Mouse (Mus musculus) hindbrain, embryonic 16.5 days (tissue): ENCODE measurements around the gene Ogfr. TPM values are rescaled to one million over a fixed set of nuclear protein-coding genes. Genes with fewer than 3 reads are reported as not detected.

Source experiments
- ATAC-seq: fragments of 200-750 bp; cut with Nextera tagmentation; 2 replicates; pipeline ENCODE4 v1.8.0; 2017; ENCODE audit warnings: moderate TSS enrichment, moderate library complexity
- H3K27ac ChIP-seq: fragments of 300-500 bp; sonication (generic); 2 replicates; pipeline ENCODE4 v1.5.1; 2014; ENCODE audit warnings: low read depth, mild to moderate bottlenecking, control low read depth, low read length, moderate library complexity
- H3K27me3 ChIP-seq: fragments of 300-500 bp; sonication (generic); replicated peaks from 2 replicates; pipeline ENCODE4 v1.6.1; 2014; ENCODE audit warnings: low read length; ENCODE audit not compliant: control insufficient read depth, insufficient read depth
- H3K36me3 ChIP-seq: fragments of 300-500 bp; sonication (generic); 2 replicates; pipeline ENCODE4 v1.6.1; 2014; ENCODE audit warnings: mild to moderate bottlenecking, low read length, moderate library complexity, mixed read lengths; ENCODE audit not compliant: control insufficient read depth, insufficient read depth
- H3K4me1 ChIP-seq: fragments of 300-500 bp; sonication (generic); 2 replicates; pipeline ENCODE4 v1.6.1; 2014; ENCODE audit warnings: low read depth, low read length; ENCODE audit not compliant: control insufficient read depth, insufficient read depth
- H3K4me2 ChIP-seq: fragments of 300-500 bp; sonication (generic); 2 replicates; pipeline ENCODE4 v1.6.1; 2014; ENCODE audit warnings: mild to moderate bottlenecking, low read length, control low read depth, moderate library complexity
- H3K4me3 ChIP-seq: fragments of 300-500 bp; sonication (generic); 2 replicates; pipeline ENCODE4 v1.5.1; 2014; ENCODE audit warnings: mild to moderate bottlenecking, low read length, control low read depth, moderate library complexity
- H3K9ac ChIP-seq: fragments of 300-500 bp; sonication (generic); 2 replicates; pipeline ENCODE4 v1.6.1; 2014; ENCODE audit warnings: low read depth, mild to moderate bottlenecking, control low read depth, low read length, moderate library complexity
- H3K9me3 ChIP-seq: fragments of 300-500 bp; sonication (generic); 2 replicates; pipeline ENCODE4 v1.6.1; 2014; ENCODE audit warnings: mild to moderate bottlenecking, low read length, moderate library complexity; ENCODE audit not compliant: control insufficient read depth
- WGBS: fragments of 180-500 bp; shearing (Covaris S2); extraction: QIAGEN DNeasy Blood & Tissue Kit; methylation state at CpG from one replicate; pipeline ENCODE4 v1.1.7; 2014; 5-methylcytosine and 5-hydroxymethylcytosine counted together
- polyA plus RNA-seq: library from polyadenylated mRNA; unstranded; fragments of >200 nt; fragmentation: Nextera tagmentation; extraction: Ambion mirVana; gene quantifications from 2 replicates; pipeline ENCODE4 v1.2.1, GENCODE M21; 2015

Ogfr gene
- polyA plus RNA-seq, 1 experiment from 2014 or later, result 82.2 TPM

GRCm38 (mm10) chr2:180563296-180563695 is 25.7 kb upstream of the Ogfr start:
- Histone ChIP-seq H3K4me3 (no peak overlapping the region), H3K9ac (no peak overlapping the region), H3K4me2 (no peak overlapping the region), H3K4me1 (peaks cover 4% of the 10 kb centered on the region; the same call in 1 of the 2 replicates), H3K27ac (no peak overlapping the region), H3K36me3 (no peaks in the 10 kb centered on the region), H3K27me3 (no peaks in the 10 kb centered on the region), H3K9me3 (no peaks in the 10 kb centered on the region)
- 43% methylated on average over 6 of the region's 6 CpGs for WGBS
- ATAC-seq, result no peak

GRCm38 (mm10) chr2:180563841-180564240 is 25.2 kb upstream of the Ogfr start:
- H3K27ac ChIP-seq, result no peak overlapping the region
- H3K27me3 ChIP-seq, result no peaks in the 10 kb centered on the region
- peaks cover 4% of the 10 kb centered on the region; the same call in 1 of the 2 replicates for H3K4me1 ChIP-seq
- H3K4me2 ChIP-seq, result no peak overlapping the region
- H3K9me3 ChIP-seq, result no peaks in the 10 kb centered on the region
- no peaks in the 10 kb centered on the region for H3K36me3 ChIP-seq
- 21% methylated on average over 5 of the region's 5 CpGs for WGBS
- H3K4me3 ChIP-seq, result no peak overlapping the region
- no peak overlapping the region for H3K9ac ChIP-seq
- ATAC-seq, result peak; percentile 64

GRCm38 (mm10) chr2:180566240-180566913 is 22.7 kb upstream of the Ogfr start:
- H3K4me1 ChIP-seq, result peaks cover 13% of the 10 kb centered on the region
- no peak for ATAC-seq
- H3K9me3 ChIP-seq, result no peaks in the 10 kb centered on the region
- no peak overlapping the region for H3K9ac ChIP-seq
- no peaks in the 10 kb centered on the region for H3K36me3 ChIP-seq
- H3K27ac ChIP-seq, result no peak overlapping the region
- H3K27me3 ChIP-seq, result no peaks in the 10 kb centered on the region
- WGBS, result 39% methylated on average over 13 of the region's 13 CpGs
- no peak overlapping the region for H3K4me3 ChIP-seq
- no peak overlapping the region for H3K4me2 ChIP-seq

- no peaks in the 10 kb centered on the region for H3K9me3 ChIP-seq
- WGBS, result 36% methylated on average over 3 of the region's 3 CpGs
- no peak overlapping the region for H3K4me2 ChIP-seq
- ATAC-seq, result 0 out of 2 replicates have a peak, but pooled peaks have one; percentile 73
- H3K9ac ChIP-seq, result no peak overlapping the region
- H3K36me3 ChIP-seq, result no peaks in the 10 kb centered on the region
- no peak overlapping the region for H3K4me3 ChIP-seq
- peaks cover 9% of the 10 kb centered on the region for H3K4me1 ChIP-seq
- no peaks in the 10 kb centered on the region; the same call in 1 of the 2 replicates for H3K27me3 ChIP-seq
- H3K27ac ChIP-seq, result no peak overlapping the region
Measured at GRCm38 (mm10) chr2:180569028-180569643, 19.9 kb upstream of the Ogfr start.

- no peak overlapping the region for H3K4me3 ChIP-seq
- no peaks in the 10 kb centered on the region; the same call in 1 of the 2 replicates for H3K27me3 ChIP-seq
- H3K27ac ChIP-seq, result no peak overlapping the region
- H3K4me1 ChIP-seq, result 0 out of 2 replicates have a peak, but pooled peaks cover 2% of the 10 kb centered on the region
- no peak overlapping the region for H3K9ac ChIP-seq
- ATAC-seq, result no peak
- H3K36me3 ChIP-seq, result no peaks in the 10 kb centered on the region
- no peaks in the 10 kb centered on the region for H3K9me3 ChIP-seq
- 25% methylated on average over 4 of the region's 4 CpGs for WGBS
- H3K4me2 ChIP-seq, result no peak overlapping the region
Measured at GRCm38 (mm10) chr2:180576482-180576881, 12.6 kb upstream of the Ogfr start.

GRCm38 (mm10) chr2:180578686-180579085 is 10.4 kb upstream of the Ogfr start:
- peak; percentile 58 for ATAC-seq
- Histone ChIP-seq H3K4me2 (no peak overlapping the region), H3K9ac (no peak overlapping the region), H3K27ac (no peak overlapping the region), H3K9me3 (no peaks in the 10 kb centered on the region), H3K36me3 (no peaks in the 10 kb centered on the region), H3K4me1 (peaks cover 10% of the 10 kb centered on the region), H3K4me3 (no peak overlapping the region), H3K27me3 (no peaks in the 10 kb centered on the region)
- 10% methylated on average over 3 of the region's 3 CpGs for WGBS

GRCm38 (mm10) chr2:180581002-180581401 is 8.0 kb upstream of the Ogfr start, which contains the start of gene Mrgbp:
TSS of gene Mrgbp (plus strand) at chr2:180581304.
- no peak within 1 kb of the TSS; the same call in 1 of the 2 replicates for H3K4me2 ChIP-seq
- no peak for ATAC-seq
- peaks cover 5% of the 10 kb centered on the region; the same call in 1 of the 2 replicates for H3K36me3 ChIP-seq
- H3K4me3 ChIP-seq, result no peak within 1 kb of the TSS
- peaks cover 19% of the 10 kb centered on the region for H3K4me1 ChIP-seq
- H3K27ac ChIP-seq, result no peak within 1 kb of the TSS
- WGBS, result 61% methylated on average over 3 of the region's 3 CpGs
- no peaks in the 10 kb centered on the region for H3K9me3 ChIP-seq
- H3K27me3 ChIP-seq, result no peaks in the 10 kb centered on the region
- H3K9ac ChIP-seq, result no peak within 1 kb of the TSS

GRCm38 (mm10) chr2:180582481-180583153 is 6.4 kb upstream of the Ogfr start:
- Histone ChIP-seq H3K4me3 (peak overlapping the region; percentile 85), H3K4me1 (peaks cover 17% of the 10 kb centered on the region), H3K4me2 (peak overlapping the region; percentile 68), H3K27ac (peak overlapping the region; percentile 80), H3K9me3 (no peaks in the 10 kb centered on the region), H3K36me3 (peaks cover 11% of the 10 kb centered on the region), H3K27me3 (no peaks in the 10 kb centered on the region), H3K9ac (peak overlapping the region; percentile 98)
- under 1% methylated on average over 55 of the region's 57 CpGs for whole genome bisulfite sequencing
- peak; percentile 79 for ATAC-seq

GRCm38 (mm10) chr2:180583154-180583507 is 5.9 kb upstream of the Ogfr start:
- Histone ChIP-seq H3K9ac (peak overlapping the region; percentile 98), H3K4me3 (peak overlapping the region; percentile 85), H3K4me1 (peaks cover 17% of the 10 kb centered on the region), H3K36me3 (peaks cover 11% of the 10 kb centered on the region), H3K27me3 (no peaks in the 10 kb centered on the region), H3K9me3 (no peaks in the 10 kb centered on the region), H3K4me2 (peak overlapping the region; percentile 68), H3K27ac (no peak overlapping the region; the same call in 1 of the 2 replicates)
- 30% methylated on average over 7 of the region's 7 CpGs for WGBS
- ATAC-seq, result peak; percentile 25
